Mouse (Mus musculus) stomach, embryonic 16.5 days (tissue): ENCODE measurements around the gene Scn7a. TPM values are rescaled to one million over a fixed set of nuclear protein-coding genes. Genes with fewer than 3 reads are reported as not detected.

Experiments
- ATAC-seq: fragments of 200-750 bp; cut with Nextera tagmentation; 2 replicates; pipeline ENCODE4 v1.8.0; 2017; ENCODE audit warnings: moderate number of reproducible peaks, moderate TSS enrichment; ENCODE audit not compliant: insufficient read depth, low FRiP score
- H3K27ac ChIP-seq: fragments of 300-500 bp; sonication (generic); 2 replicates; pipeline ENCODE4 v1.5.1; 2014; ENCODE audit warnings: low read length
- H3K27me3 ChIP-seq: fragments of 300-500 bp; sonication (generic); 2 replicates; pipeline ENCODE4 v1.6.1; 2014; ENCODE audit warnings: low read length, control low read depth, mixed read lengths; ENCODE audit not compliant: control insufficient read depth, insufficient read depth
- H3K36me3 ChIP-seq: fragments of 300-500 bp; sonication (generic); 2 replicates; pipeline ENCODE4 v1.6.1; 2014; ENCODE audit warnings: low read length; ENCODE audit not compliant: control insufficient read depth, insufficient read depth
- H3K4me1 ChIP-seq: fragments of 300-500 bp; sonication (generic); 2 replicates; pipeline ENCODE4 v1.6.1; 2014; ENCODE audit warnings: low read length, control low read depth, mixed read lengths; ENCODE audit not compliant: control insufficient read depth, insufficient read depth
- H3K4me2 ChIP-seq: fragments of 300-500 bp; sonication (generic); 2 replicates; pipeline ENCODE4 v1.6.1; 2014; ENCODE audit warnings: low read depth, low read length, mixed read lengths
- H3K4me3 ChIP-seq: fragments of 300-500 bp; sonication (generic); replicated peaks from 2 replicates; pipeline ENCODE4 v1.5.1; 2014; ENCODE audit warnings: mild to moderate bottlenecking, low read length
- H3K9ac ChIP-seq: fragments of 300-500 bp; sonication (generic); 2 replicates; pipeline ENCODE4 v1.6.1; 2014; ENCODE audit warnings: low read length
- H3K9me3 ChIP-seq: fragments of 300-500 bp; sonication (generic); replicated peaks from 2 replicates; pipeline ENCODE4 v1.6.1; 2016; ENCODE audit warnings: low read length, control low read depth; ENCODE audit not compliant: control insufficient read depth
- WGBS: fragments of 180-500 bp; shearing (Covaris S2); extraction: QIAGEN DNeasy Blood & Tissue Kit; methylation state at CpG from one replicate; pipeline ENCODE4 v1.1.7; 2014; 5-methylcytosine and 5-hydroxymethylcytosine counted together
- polyA plus RNA-seq: library from polyadenylated mRNA; unstranded; fragments of >200 nt; fragmentation: Nextera tagmentation; extraction: Ambion mirVana; gene quantifications from 2 replicates; pipeline ENCODE4 v1.2.1, GENCODE M21; 2015

Scn7a gene
- polyA plus RNA-seq, 1 experiment from 2014 or later = 0.39 TPM

DNA sequence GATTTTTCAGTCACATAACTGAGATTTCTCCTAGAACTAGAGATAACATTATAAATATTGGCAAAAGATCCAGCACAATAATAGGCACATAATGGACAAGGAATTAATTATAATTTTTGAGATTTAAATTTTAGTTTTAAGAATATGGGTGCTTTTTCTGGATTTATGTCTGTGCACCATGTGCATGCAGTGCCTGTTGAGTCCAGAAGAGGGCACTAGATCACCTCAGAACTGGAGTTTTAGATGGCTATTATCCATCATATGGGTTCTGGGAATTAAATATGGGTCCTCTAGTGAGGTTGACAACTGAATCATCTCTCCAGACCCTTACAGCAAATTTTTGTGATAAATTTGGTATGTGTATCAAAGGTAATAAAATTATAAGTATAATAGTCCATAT is 21.8 kb downstream of the Scn7a start:
- no peaks in the 10 kb centered on the region for H3K36me3 ChIP-seq
- ATAC-seq = no peak
- H3K27ac ChIP-seq = no peak overlapping the region
- no peaks in the 10 kb centered on the region for H3K4me1 ChIP-seq
- no peaks in the 10 kb centered on the region for H3K9me3 ChIP-seq
- H3K4me2 ChIP-seq = no peak overlapping the region
- no peak overlapping the region for H3K9ac ChIP-seq
- no peaks in the 10 kb centered on the region for H3K27me3 ChIP-seq
- H3K4me3 ChIP-seq = no peak overlapping the region

DNA sequence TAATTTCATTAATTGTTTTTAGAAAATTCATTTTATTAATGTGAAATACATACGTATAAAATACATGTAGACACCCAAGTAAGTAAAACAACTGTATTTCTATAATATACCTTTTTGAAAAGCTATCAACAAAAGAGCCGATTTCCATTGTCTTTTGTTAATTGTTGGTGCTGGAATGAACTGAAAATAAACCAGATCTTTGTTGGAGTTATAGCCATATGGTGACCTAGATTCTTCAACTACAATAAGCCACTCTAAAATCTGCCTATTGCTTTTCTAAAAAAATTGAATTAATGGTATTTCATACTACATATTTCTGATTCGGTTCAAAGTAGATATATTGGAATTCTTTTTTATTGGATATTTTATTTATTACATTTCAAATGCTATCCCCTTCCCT is 56.7 kb downstream of the Scn7a start:
- WGBS = 89% methylated on average over 3 of the region's 3 CpGs
- no peak overlapping the region for H3K4me3 ChIP-seq
- no peak overlapping the region for H3K9ac ChIP-seq
- H3K36me3 ChIP-seq = no peaks in the 10 kb centered on the region
- no peak overlapping the region for H3K4me2 ChIP-seq
- no peaks in the 10 kb centered on the region for H3K4me1 ChIP-seq
- H3K9me3 ChIP-seq = no peaks in the 10 kb centered on the region
- H3K27me3 ChIP-seq = no peaks in the 10 kb centered on the region
- no peak for ATAC-seq
- H3K27ac ChIP-seq = no peak overlapping the region

DNA sequence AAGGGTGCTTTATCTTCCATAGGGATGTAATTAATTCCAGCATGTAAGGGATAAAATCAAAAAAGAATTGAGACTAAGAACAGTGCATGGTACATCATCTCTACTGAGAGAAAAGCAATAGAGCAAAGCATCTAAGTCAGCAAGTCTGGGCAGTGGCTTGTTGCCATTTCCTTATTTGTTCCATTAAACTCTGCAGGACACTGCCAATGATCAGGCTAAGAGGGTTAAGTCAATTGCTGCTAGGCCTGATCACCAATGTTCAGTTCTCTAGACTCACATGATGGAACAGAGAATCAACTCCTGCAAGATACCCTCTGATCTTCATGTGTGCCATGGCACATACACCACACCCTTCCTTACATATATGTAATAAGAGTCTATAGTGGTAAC is 57.1 kb downstream of the Scn7a start:
- Histone ChIP-seq H3K27ac (no peak overlapping the region), H3K36me3 (no peaks in the 10 kb centered on the region), H3K4me3 (no peak overlapping the region), H3K4me2 (no peak overlapping the region), H3K27me3 (no peaks in the 10 kb centered on the region), H3K9ac (no peak overlapping the region), H3K9me3 (no peaks in the 10 kb centered on the region), H3K4me1 (no peaks in the 10 kb centered on the region)
- no peak for ATAC-seq

DNA sequence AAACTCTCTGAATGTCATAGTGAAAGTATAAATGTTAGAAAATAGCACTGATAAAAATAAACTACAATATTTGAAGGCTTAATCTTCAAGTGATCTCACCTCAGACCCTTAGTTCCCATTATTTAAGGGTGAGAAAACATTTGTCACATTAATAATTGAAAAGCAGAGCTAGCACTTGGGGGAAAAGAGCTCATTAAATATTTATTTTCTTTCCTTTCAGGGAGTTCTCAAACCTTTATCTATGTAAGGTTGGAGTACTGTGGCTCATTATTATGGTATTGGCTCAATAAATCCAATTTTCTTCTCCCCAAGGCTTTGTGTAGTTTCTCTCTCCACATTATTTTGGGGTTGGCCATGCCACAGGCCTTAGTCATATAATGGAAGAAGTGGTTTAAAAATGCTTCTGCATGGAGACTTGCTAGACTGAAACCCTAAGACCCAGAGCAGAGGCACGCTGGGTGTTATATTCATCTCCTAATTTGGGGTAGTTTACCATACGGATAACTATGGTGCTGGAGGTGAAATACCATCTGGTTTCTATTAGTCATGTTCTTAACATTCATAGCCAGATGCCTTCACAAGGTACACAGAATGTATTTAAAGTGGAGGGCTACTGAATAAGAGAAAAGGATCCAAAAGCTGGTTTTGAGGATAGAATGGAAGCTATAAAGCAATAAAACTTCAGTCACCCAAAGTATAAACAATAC is 57.7 kb downstream of the Scn7a start:
- H3K9ac ChIP-seq = no peak overlapping the region
- no peaks in the 10 kb centered on the region for H3K36me3 ChIP-seq
- no peaks in the 10 kb centered on the region for H3K27me3 ChIP-seq
- H3K4me1 ChIP-seq = no peaks in the 10 kb centered on the region
- ATAC-seq = no peak
- H3K4me3 ChIP-seq = no peak overlapping the region
- H3K4me2 ChIP-seq = no peak overlapping the region
- no peak overlapping the region for H3K27ac ChIP-seq
- H3K9me3 ChIP-seq = no peaks in the 10 kb centered on the region
- WGBS = 71% methylated on average over 2 of the region's 2 CpGs

DNA sequence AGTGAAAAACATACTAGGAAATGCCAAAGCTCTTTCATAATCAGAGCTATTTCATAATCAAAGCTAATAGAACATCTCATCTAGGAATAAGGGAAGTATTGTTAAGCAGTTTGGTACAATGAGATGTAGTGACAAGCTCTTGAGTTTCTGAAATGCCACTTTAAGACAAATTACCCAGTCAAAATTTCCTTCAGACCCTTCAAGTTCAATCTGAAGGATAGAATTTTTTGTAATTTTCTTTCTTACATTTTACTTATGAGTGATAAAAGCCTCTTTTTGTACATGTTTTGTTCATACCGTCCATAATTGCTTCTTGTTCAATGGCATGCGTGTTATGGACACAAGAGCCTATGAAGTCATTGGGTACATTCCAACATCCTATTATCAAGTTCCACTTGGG is 72.6 kb downstream of the Scn7a start:
- no peak overlapping the region for H3K27ac ChIP-seq
- H3K4me1 ChIP-seq = no peaks in the 10 kb centered on the region
- no peaks in the 10 kb centered on the region for H3K27me3 ChIP-seq
- H3K4me2 ChIP-seq = no peak overlapping the region
- no peaks in the 10 kb centered on the region for H3K36me3 ChIP-seq
- H3K9me3 ChIP-seq = no peaks in the 10 kb centered on the region
- no peak overlapping the region for H3K9ac ChIP-seq
- no peak for ATAC-seq
- WGBS = 87% methylated on average over 2 of the region's 2 CpGs
- H3K4me3 ChIP-seq = no peak overlapping the region

DNA sequence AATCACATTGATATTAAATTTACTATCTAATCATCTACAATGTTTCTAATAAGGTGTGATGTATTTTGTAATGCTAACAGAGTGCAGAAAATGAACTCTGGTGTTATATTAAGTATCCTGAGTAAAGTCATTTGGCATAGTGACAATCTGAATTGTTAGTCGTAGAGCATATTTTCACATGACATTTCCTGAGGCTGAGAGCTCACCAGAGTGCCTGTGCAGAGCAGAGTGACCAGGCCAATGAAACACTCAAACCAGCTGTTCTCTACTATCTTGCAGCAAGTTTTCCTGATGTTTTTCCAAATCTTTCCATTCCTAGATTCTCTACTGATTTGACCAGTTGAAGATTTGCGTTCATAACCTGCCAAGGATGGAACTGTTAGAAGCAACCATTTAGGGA is 92.4 kb downstream of the Scn7a start:
- Histone ChIP-seq H3K9ac (no peak overlapping the region), H3K4me1 (no peaks in the 10 kb centered on the region), H3K27me3 (no peaks in the 10 kb centered on the region), H3K36me3 (no peaks in the 10 kb centered on the region), H3K4me2 (no peak overlapping the region), H3K4me3 (no peak overlapping the region), H3K27ac (no peak overlapping the region), H3K9me3 (no peaks in the 10 kb centered on the region)
- ATAC-seq = no peak
- WGBS = 63% methylated on average over 2 of the region's 2 CpGs

DNA sequence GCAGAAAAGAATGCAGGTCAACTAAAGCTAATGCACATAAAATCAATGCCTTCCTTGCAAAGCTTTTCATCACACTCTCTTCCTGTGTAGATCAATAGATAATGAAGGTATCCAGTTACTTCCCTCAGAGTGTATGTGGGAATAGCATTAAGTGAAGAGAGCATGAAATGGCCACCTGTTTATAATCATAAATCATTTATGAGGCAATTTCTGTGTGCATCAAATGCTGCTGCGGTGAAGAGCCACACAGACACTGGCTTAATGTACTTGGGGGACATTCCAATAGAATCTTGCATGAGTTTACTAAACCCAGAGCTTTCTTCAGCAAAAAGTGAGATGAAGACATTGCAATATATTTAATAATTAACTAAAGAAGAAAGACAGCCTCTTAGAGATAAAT is 122.7 kb downstream of the Scn7a start:
- Histone ChIP-seq H3K27me3 (no peaks in the 10 kb centered on the region), H3K4me3 (no peak overlapping the region), H3K9ac (no peak overlapping the region), H3K9me3 (no peaks in the 10 kb centered on the region), H3K4me1 (no peaks in the 10 kb centered on the region), H3K4me2 (no peak overlapping the region), H3K27ac (no peak overlapping the region), H3K36me3 (no peaks in the 10 kb centered on the region)
- WGBS = 60% methylated on average over 1 of the region's 1 CpGs
- ATAC-seq = no peak

DNA sequence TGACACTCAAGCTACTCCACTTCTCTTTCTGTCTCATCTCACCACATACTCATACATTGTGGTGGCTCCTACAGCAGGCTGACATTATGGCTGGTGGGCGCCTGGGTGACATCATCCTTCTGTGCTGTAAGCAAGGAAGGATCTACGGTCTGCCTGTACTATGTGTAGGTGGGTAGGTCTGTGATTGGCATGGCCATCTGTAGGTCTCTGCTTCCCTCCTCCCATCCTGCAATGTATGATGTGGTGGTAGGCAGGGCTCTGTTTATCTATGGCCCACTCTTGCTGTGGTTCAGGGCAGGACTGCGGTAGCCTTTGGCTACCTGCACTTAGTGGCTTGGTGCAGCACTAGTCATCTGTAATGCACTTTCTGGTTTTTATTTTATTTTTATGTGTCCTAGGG is 128.3 kb downstream of the Scn7a start:
- Histone ChIP-seq H3K4me3 (no peak overlapping the region), H3K27ac (no peak overlapping the region), H3K9me3 (no peaks in the 10 kb centered on the region), H3K4me1 (no peaks in the 10 kb centered on the region), H3K36me3 (no peaks in the 10 kb centered on the region), H3K4me2 (no peak overlapping the region), H3K27me3 (no peaks in the 10 kb centered on the region), H3K9ac (no peak overlapping the region)
- 85% methylated on average over 3 of the region's 3 CpGs for WGBS
- ATAC-seq = no peak

DNA sequence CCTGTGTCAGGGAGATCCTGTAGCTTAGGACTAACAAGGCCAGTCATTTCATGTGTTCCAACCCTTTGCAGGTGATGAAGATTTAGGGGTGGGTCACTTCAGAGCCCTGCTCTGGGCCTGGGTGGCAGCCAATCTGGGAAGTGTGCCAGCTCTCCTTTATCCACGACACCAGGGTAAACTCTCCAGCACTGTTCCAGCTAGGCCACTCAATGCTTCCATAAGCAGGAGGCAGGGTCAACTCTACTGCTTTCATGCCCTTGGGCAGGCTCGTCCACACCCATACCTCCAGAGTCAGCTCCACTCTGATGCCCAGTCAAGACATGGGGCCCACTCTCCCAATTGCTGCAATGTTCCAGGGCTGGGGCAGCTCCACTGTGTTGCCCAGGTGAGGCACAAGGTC is 129.3 kb downstream of the Scn7a start:
- no peaks in the 10 kb centered on the region for H3K9me3 ChIP-seq
- H3K4me3 ChIP-seq = no peak overlapping the region
- H3K4me1 ChIP-seq = no peaks in the 10 kb centered on the region
- no peak overlapping the region for H3K9ac ChIP-seq
- no peak overlapping the region for H3K4me2 ChIP-seq
- H3K36me3 ChIP-seq = no peaks in the 10 kb centered on the region
- WGBS = 42% methylated on average over 2 of the region's 2 CpGs
- ATAC-seq = peak; percentile 58; the same call in 1 of the 2 replicates
- no peaks in the 10 kb centered on the region for H3K27me3 ChIP-seq
- H3K27ac ChIP-seq = no peak overlapping the region

DNA sequence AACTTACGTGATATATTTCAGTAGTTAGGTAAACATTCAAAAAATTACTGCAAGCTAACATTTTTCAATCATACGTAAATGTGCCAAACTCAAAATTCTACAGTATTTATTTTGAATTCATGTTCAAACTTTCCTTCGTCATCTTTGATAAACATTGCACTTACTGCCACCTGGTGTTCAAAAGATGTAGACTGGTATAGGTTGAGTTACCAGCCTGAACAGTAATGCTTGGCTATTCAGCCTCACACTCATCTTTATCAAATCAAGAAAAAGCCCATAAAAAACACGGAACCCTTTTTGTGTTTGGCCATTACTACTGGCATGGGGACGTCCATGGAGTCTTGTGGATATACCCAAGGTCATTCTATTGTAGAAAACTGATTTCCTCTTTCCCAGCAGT is 140.3 kb downstream of the Scn7a start:
- Histone ChIP-seq H3K27me3 (no peaks in the 10 kb centered on the region), H3K27ac (no peak overlapping the region), H3K4me1 (no peaks in the 10 kb centered on the region), H3K9me3 (no peaks in the 10 kb centered on the region), H3K36me3 (no peaks in the 10 kb centered on the region), H3K9ac (no peak overlapping the region), H3K4me2 (no peak overlapping the region), H3K4me3 (no peak overlapping the region)
- 22% methylated on average over 5 of the region's 5 CpGs for WGBS
- no peak for ATAC-seq
